Mouse (Mus musculus) heart, adult 11 months (tissue): ENCODE results near the gene Csf3.
"Not testable (repeated sequence)": the region's sequence is repeated elsewhere in the genome, so short reads cannot be mapped to it uniquely, and the experiment has no call there.

Experiments
- DNase-seq: peaks from one replicate; pipeline ENCODE4 v3.0.0; 2022

The Csf3 gene

DNA sequence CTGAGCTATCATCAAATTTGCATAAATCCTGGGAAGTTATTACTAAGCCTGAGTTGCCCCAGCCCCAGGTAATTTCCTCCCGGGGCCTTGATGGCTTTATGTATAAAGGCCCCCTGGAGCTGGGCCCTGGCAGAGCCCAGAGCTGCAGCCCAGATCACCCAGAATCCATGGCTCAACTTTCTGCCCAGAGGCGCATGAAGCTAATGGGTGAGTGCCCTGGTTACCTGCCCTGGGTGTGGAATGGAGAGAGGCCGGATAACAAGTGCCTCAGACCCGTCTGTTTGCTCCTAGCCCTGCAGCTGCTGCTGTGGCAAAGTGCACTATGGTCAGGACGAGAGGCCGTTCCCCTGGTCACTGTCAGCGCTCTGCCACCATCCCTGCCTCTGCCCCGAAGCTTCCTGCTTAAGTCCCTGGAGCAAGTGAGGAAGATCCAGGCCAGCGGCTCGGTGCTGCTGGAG lies at the start of gene Csf3:
Gene Csf3, plus strand, starts transcription at position 51 of the 458 bp plus-strand sequence.
- peak; percentile 91 for DNase-seq

DNA sequence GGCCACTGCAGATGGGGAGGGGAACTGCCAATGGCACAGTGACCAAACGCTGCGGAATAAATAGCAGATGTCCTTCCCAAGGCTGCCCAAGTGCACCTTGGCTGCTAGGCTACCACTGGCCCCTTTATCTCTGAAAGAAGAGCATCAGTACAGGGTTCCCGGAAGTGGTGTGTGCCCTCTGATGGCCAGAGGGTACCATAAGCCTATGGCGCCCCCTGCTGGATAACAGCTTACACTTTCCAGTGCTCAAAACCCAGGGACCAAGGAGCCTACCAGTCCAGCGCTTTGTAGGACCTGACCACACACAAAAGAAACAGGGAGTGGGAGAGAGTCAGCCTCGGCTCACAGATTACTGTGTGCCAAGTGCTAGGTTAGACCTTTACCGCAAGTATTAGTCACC lies 46.0 kb upstream of the Csf3 start:
- peak; percentile 92 for DNase-seq

DNA sequence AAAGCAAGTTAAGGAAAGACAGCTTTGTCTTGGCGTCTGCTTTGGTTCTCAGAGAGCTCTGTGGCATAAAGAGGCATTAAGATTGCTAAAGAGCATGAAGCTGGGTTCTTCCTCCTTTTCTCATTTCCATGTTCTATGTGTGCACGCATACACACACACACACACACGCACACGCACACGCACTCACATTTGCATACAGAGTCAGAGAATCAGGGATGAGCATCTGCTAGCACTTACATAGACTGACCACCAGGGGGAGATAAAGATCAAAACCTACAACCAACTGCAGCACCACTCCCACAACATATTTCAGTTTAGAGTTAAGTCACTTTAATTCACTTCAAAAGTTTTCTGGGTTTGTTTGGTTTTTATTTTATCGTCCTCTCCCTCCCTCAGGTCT lies 40.5 kb upstream of the Csf3 start:
- peak; percentile 91 for DNase-seq

DNA sequence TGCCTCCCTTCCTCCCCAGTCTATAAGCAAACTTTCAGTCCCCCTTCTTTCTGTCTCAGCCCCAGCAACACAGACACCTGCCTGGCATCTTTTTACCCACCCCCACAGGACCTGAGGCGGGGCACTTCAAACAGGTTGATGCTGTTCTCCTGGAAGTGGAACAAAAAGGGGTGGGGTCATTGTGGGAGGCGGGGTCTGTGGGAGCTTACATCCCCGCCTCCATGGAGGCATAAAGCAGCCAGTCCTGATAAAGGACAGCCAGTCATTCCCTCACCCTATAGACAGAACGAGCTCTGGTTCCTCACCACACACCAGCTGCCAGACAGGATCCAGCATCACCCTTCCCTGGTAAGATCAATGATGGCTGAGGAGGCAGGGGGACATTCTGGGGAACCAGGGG lies 37.0 kb upstream of the Csf3 start, which contains the start of gene Gsdma:
Gene Gsdma, plus strand, starts transcription at position 261 of the 400 bp plus-strand sequence.
- DNase-seq = no peak

DNA sequence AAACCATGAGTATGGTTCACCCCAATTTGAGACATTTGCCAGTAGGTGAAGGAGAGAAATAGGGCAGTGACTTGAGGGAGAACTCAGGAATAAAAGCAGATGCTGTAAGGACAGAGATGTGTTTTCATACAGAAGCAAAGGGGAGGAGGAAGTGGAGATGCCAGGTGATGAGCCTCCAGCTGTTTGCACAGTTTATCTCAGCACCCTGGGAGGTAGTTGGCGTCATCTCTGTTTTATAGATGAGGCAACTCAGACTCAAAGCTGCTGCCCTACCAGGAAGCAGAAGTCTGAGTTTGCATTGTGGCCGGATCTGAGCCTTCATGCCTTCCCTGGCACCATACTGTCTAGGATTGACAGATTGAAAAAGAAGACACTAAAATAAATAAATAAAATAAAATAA lies 32.1 kb upstream of the Csf3 start:
- no peak for DNase-seq

DNA sequence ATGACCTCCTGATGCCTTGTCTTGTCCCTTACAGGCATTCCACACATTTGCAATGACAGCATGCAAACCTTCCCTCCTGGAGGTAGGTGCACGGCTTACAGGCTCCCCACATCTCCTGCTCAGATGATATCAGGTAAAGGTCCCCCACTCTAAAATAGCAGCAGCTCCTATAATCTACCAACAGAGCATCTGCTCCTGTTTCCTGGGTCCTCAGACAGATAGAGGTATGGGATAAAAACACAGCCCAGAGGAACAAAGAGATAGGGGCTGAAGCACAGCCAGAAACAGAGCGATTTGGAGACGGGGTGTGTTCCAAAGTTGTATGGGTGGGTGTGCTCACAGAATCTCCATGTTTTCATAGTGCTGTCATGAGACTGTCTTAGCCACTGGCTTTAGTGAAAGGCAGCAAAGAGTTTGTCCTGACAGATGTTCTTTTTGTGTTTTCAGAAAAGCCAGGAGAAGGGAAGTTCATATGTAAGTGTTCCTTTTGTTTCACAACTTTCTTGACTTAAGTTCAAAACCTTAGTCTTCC lies 29.7 kb upstream of the Csf3 start:
- no peak for DNase-seq

DNA sequence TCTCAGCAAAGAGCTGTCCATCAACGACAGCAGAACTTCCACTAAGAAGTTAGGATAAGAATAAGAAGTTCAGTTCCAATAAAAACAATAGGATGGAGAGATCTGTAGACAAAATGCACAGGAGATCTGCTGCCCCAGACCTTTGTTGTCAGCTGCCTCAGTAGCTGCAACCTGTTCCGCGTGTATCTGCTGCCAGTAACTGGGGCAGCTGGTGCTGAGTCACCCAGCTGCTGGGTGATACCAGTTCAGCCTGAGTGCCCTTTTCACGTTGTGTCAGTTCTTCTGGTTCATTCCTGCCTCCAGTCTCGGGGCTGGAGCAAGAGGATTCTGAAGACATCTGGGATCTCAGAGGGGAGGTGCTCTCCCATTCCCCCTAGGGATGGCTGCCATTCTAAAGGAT lies 29.2 kb upstream of the Csf3 start:
- DNase-seq = no peak

DNA sequence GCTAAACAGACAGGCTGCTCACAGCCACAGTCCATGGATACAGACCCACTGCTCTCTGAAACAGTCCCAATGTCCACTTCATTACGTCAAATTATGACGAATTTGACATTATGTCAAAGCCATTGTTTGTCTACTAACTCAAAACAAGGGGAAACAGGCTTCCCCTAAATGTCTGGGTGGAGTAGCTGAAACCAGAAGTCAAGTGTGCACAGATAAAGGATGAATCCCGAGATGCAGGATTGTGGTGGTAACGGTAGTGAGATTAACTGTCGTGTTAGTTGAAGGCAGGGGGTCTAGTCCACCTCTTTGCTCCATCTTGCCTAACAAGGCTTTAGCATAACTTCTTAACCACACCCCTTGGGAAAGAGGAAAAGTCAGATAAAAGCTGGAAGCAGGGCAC lies 28.6 kb upstream of the Csf3 start:
- no peak for DNase-seq

DNA sequence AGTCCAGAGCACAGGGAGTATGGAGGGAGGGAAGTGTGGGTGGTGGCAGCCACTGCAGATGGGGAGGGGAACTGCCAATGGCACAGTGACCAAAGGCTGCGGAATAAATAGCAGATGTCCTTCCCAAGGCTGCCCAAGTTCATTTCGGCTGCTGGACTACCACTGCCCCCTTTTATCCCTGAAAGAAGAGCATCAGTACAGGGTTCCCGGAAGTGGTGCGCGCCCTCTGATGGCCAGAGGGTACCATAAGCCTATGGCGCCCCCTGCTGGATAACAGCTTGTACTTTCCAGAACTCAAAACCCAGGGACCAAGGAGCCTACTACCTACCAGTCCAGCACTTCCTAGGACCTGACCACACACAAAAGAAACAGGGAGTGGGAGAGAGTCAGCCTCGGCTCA lies 27.9 kb upstream of the Csf3 start:
- peak; percentile 93 for DNase-seq

DNA sequence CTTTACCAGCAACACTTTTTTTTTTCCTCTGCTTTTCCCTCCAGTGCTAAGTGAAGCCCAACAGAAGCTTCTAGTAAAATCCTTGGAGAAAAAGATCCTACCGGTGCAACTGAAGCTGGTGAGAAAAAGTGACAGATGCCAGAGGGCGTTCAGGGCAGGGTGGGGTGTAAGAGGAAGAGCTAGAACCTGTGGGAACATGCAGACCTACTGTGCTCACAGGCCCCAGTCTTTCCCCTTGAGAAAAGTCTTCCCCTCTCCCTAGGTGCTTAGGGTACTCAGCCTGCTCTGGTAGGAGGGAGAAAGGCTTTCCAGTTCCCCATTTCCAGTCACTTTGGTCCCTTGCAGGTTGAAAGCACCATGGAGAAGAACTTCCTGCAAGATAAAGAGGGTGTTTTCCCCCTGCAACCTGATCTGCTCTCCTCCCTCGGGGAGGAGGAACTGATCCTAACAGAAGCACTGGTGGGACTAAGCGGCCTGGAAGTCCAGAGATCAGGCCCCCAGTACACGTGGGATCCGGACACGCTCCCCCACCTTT lies 25.2 kb upstream of the Csf3 start:
- no peak for DNase-seq

DNA sequence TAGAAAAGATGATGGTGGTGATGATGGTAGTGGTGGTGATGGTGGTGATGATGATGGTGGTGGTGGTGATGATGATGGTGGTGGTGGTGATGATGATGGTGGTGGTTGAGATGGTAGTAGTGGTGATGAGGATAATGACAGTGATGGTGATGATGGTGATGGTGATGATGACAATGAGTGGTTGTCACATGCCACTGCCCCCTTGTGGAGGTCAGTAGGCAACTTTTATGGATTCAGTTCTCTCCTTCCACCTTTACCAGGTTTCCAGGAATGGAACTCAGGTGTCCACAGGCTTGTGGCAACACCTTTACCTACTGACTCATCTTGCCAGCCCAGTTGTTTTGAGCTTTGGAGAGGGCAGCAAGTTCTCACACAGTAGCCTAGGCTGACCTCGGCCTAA lies 21.0 kb upstream of the Csf3 start:
- DNase-seq = no peak

DNA sequence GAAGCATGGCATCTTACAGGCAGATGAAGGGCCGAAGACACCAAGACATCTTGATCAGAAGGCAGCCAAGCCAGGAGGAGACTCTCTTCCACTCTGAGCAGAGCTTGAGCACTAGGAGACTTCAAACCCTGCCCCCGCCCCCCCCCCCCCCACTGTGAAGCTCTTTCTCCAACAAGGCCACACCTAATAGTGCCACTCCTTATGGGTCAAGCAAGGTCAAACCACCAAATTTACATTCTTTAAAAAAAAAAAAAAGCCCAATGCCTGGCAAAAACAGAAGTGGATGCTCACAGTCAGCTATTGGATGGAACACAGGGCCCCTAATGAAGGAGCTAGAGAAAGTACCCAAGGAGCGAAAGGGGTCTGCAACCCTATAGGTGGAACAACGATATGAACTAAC lies 20.5 kb upstream of the Csf3 start:
- not testable (repeated sequence) for DNase-seq

DNA sequence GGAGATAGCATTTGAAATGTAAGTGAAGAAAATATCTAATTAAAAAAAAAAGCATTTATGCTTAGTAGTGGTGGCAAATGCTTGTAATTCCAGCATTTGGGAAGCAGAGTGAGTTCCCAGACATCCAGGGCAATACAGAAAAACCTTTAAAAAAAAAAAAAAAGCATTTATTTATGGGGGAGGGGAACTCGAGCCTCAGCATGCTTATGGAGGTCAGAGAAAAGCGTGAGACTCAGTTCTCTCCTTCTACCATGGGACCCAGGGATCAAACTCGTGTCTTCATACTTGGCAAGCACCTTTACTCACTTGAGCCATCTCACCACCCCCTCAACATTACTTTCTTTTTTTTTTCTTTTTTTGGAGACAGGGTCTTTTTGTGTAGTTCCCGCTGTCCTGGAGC lies 19.9 kb upstream of the Csf3 start:
- no peak for DNase-seq

DNA sequence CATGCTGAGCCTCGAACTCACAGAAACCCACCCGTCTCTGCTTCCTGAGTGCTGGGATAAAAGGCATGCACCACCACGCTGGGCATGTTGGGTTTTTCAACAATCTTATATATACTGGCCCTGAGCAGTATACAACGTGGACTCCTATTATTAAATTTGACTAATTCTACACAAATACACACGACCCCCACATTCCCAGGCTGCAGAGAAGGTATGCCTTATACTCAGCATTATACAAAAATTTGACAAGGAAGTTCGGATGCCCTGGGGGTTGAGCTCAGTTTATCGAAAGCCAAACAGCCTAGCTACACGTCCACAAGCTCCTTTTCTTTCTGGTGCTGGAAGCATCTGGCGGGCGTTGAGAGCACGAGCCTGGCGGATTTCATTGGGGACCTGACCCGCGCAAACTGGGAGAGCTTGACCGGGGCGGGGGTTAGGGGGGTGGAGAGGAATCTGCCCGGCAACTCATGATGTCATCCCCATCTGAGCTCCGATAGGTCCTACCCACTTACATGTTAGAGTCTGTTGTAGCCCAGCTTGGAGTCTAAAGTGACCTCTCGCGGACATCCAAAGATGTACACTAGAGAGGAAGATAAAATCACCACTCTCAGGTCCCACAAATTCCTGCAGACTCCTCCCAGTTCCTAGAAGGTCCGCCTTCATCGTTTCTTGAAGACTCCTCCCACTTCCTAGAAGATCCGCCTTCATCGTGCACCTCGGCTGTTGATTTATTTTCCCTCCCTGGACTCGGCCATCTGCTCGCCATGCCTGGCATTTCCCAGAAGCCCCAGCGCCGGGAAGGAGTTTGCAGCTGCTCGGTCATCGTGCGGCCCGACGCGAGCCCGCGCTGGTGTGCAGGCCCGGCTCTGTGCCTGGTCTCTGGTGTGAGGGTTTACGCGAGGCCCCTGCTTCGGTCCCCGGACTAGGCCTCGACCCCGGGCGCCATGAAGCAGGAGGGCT lies 19.0 kb upstream of the Csf3 start, which contains the start of gene Psmd3:
Gene Psmd3, plus strand, starts transcription at position 769 of the 960 bp plus-strand sequence.
- DNase-seq = peak; percentile 99

DNA sequence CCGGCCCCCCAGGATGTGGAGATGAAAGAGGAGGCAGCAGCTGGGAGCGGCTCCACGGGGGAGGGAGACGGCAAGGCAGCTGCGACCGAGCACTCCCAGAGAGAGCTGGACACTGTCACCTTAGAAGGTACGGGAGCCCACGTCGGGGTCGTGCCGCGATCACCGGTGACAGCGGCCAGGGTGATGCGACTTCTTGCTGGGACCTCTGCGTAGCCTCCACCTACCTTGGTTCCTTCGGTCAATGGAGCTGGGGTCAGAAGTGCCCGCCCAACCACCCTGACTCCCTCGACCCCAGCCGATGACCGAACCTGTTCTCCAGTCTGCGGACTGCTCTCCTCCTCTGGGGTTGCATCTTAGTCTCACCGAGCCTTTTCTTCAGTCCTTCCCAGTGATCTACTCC lies 18.3 kb upstream of the Csf3 start:
- DNase-seq = no peak

DNA sequence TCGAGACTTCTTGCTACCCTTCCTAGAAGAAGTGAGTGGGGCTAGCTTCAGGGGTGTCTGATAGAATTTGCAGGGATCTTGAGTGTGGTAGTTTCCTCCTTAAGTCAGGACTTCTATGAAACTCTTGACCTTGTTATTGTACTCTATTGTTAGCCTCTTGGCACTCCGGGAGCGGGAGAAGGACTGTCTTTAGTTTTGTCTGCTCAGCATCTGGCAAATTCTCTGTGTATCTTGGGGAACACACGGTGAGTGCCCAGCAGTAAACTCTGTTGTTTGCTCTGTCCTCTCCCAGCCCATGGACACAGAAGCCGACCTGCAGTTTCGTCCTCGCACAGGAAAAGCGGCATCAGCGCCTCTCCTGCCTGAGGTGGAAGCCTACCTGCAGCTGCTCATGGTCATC lies 15.4 kb upstream of the Csf3 start:
- no peak for DNase-seq

DNA sequence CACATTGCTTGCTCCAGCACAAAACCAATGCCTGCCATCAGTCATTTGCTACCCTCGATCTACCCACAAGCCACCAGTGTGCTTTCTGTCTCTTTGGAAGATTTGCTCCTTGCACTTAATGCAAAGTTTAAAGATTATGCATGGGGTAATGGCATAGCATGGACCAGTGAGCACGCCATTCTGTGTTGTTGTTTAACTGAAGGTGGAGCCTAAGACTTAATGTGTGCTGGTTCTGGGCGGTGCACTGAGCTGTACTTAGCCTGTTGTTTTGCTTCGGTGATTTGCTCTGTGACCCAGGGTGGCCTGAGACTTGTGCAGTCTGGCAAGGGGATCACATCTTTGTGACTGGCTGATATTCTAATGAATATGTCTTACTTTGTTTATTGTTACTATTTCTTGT lies 14.1 kb upstream of the Csf3 start:
- DNase-seq = no peak

DNA sequence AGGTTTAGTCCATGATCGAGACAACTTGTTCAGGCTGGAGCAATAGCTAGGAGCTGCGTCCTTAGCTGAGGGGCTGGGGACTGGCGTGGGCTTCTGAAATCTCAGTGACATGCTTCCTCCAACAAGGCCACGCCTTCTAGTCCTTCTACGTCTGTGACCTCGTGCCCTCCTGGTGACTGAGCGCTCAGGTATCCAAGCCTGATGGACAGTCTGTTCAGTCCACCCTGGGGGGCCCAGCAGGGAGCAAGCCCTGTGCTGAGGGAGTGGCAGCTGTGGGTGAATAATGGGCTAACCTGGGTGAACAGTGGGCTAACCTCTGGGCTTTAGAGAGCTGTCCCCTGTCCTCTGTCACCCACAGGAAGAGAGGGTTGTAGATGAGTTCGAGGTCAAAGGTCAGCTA lies 13.1 kb upstream of the Csf3 start:
- no peak for DNase-seq

DNA sequence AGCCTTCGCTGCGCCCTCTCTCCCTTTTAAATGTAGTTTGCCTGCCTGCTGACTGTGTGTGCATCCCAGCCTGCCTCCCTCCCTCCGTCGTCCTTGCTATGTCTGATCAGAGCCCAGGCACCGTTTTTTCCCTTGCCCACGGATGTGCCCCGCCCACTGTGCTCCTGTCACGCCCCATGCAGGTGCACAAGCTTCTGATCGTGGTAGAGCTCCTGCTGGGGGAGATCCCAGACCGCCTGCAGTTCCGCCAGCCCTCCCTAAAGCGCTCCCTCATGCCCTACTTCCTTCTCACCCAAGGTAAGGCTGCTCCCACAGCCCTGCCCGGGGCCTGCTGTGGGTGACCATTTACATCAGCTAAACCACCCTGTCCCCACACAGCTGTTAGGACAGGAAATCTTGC lies 7.9 kb upstream of the Csf3 start:
- DNase-seq = peak; percentile 92

DNA sequence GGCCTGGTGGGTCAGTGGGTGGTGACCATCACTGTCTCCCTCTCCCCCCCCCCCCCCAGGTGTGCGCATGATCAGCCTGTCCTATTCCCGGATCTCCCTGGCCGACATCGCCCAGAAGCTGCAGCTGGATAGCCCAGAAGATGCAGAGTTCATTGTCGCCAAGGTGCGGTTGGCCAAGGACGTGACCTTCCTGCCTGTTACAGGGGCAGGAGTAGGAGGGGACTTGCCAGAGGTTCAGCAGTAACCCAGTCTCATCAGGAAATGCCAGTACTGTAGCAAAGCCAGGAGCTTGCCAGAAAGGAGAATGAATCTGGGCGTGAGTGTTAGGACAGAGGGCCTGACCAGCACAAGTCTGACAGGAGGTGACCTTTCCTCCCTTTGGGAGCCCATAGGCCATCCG lies 7.3 kb upstream of the Csf3 start:
- peak; percentile 90 for DNase-seq

DNA sequence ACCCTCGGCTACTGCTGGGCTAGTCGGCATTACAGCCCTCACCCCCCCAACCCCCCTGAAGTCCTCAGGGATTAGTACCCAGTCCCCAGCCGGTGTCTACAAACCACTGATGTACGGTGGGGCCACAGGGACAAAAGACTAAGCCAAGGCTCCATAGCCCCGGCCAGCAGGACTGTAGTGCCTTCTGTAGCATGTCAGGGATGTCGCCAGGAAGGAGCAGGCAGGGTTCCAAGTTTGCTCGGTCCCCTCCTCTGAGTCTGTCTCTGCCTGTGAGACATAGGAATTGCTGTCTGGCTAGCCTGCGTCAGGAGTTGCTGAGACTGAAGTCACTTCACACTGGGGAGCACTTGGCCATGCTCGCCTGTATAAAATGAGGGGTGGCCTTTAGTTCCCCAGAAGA lies 6.8 kb upstream of the Csf3 start:
- DNase-seq = peak; percentile 83

DNA sequence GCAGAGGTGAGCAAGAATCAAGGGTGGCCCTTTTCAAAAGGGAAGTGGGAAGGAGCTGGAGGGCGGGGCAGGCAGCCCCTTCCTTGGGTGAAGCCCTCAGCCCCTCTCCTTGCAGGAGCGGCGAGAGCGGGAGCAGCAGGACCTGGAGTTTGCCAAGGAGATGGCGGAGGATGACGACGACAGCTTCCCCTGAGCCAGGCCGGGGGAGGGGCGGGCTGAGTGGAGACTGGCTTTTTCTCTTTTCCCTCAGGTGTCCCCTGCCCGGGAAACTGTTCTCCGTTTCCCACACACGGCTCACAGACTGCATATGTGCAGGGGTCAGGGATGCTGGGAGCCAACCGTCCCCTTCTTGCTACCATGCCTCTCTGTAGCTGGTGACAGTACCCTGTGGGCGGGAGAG lies 5.7 kb upstream of the Csf3 start:
- no peak for DNase-seq

DNA sequence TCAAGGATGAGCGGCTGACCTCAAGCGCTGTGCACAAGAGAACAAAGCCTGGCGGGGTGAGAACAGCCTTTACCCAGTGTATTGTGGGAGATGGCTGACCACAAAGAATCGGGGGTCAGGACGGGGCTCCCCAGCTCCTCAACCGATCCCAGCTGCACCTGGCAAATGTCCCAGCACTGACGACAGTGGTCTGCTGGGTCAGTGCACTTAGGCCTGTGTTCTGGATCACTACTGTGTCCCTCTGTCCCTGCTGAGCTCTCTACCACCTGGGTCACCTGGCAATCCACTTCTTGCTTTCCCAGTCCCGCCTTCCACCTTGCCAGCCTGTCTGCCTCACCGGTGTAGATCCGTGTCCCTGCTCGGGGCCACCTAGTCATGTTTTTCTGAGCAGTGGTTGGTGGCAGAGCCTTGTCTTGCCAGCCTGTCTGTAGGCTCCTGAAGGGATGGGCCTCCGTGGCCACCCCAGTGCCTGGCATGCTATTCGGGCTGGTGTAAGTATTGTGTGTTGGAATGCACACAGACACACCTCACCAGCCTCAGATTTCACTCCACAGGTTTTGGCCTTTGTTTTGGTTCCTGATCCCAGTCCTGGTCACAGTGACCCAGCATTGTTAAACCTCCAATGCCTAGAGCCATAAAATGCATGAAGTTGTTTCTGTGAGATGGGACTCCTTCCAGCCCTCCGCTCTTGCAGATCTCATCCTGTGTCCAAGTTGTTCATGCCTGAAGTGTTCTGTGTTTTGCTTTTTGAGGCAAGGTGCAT lies 4.4 kb upstream of the Csf3 start:
- no peak for DNase-seq
